Mouse (Mus musculus): ENCODE measurements around the gene Ppp1r10.
A peak's percentile ranks its signal among the peaks of the same experiment; 100 is the strongest.

- TF ChIP-seq CTCF (IDR thresholded peaks at IDR 0.05; ENCODE audit: low read depth) (peak; percentile 75), EP300 (IDR thresholded peaks at IDR 0.05; ENCODE audit: low read depth) (no peak)
These were observed 45.1 kb upstream of the Ppp1r10 start for GRCm38 (mm10) chr17:35870884-35871696.
